Mouse (Mus musculus): ENCODE measurements around the gene Nes. TPM values are rescaled to one million over a fixed set of nuclear protein-coding genes. Genes with fewer than 3 reads are reported as not detected.
A peak's percentile ranks its signal among the peaks of the same experiment; 100 is the strongest.

The Nes gene
- polyA plus RNA-seq, 1 experiment from 2014 or later: 27.1 TPM

DNA sequence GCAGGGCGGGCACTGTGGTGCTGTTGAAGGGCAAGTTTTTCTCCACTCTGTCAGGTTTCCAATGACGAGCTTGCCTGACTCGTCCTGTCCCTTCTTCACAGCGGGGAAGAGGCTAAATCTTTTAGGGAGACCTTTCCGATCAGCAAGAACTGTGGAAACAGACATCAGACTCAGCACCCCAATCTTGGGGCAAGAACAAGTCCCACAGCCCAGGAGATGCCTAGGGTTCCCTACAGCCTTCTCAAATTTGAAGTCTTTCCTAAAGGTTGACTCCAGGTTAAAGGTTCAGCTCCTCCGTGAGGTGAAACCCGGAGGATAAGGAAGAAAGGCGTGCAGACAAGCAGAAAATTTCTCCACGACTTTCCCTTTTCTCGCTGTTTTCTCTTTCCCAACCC is 10.7 kb upstream of the Nes start:
- WGBS: 5% methylated on average over 10 of the region's 10 CpGs
- ATAC-seq (ENCODE audit: insufficient read depth): no peak
- H3K9me3 ChIP-seq (ENCODE audit: low read depth, low read length): no peaks in the 10 kb centered on the region
- peak overlapping the region; percentile 68 for H3K4me2 ChIP-seq
- no peak for DNase-seq
- H3K9ac ChIP-seq: peak overlapping the region; percentile 62
- peak overlapping the region; percentile 41 for H3K4me3 ChIP-seq (ENCODE audit: low read depth, low read length)
- no peak for TF ChIP-seq CTCF (IDR thresholded peaks at IDR 0.05; ENCODE audit: low read depth)
- no peaks in the 10 kb centered on the region for H3K36me3 ChIP-seq (ENCODE audit: insufficient read depth)
- peaks cover 7% of the 10 kb centered on the region for H3K4me1 ChIP-seq (ENCODE audit: insufficient read depth)
- no peaks in the 10 kb centered on the region for H3K27me3 ChIP-seq (ENCODE audit: insufficient read depth, low read length)
- H3K27ac ChIP-seq (ENCODE audit: low read depth): peak overlapping the region; percentile 92

DNA sequence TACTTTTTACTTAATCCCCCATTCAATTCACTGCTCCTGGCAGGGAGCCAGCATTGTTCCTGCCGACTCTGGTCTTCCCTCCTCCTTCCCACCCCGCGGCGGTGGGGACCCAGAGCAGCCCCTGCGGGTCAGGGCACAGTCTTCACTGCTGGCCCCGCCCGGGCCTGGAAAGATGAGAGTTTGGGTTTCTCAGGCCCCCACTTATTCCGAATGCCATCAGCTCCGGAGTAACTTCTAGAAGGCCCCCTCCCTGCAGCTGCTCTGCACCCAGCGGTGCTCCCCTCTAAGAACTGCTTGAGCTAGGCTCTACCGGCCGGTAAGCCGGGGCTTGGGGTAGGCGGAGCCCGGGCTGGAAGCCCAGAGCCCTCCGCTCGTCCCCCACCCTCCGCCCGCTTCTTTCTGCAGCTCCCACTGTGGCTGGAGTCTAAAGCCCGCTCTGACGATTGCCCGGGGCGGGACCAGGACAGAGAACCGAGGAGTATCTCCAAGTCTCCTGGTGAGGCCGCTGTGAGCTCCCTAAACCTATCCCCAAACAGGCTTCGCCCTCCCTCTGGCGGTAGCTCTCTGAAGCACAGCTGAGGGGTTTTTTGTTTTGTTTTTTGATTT is 10.2 kb upstream of the Nes start:
- Histone ChIP-seq H3K36me3 (ENCODE audit: insufficient read depth) (no peaks in the 10 kb centered on the region), H3K4me1 (ENCODE audit: insufficient read depth) (peaks cover 7% of the 10 kb centered on the region), H3K9me3 (ENCODE audit: low read depth, low read length) (no peaks in the 10 kb centered on the region), H3K4me3 (ENCODE audit: low read depth, low read length) (peak overlapping the region; percentile 41), H3K27ac (ENCODE audit: low read depth) (peak overlapping the region; percentile 92), H3K9ac (peak overlapping the region; percentile 62), H3K27me3 (ENCODE audit: insufficient read depth, low read length) (no peaks in the 10 kb centered on the region), H3K4me2 (peak overlapping the region; percentile 68)
- ATAC-seq (ENCODE audit: insufficient read depth) (peak; percentile 99), DNase-seq (peak; percentile 99)
- under 1% methylated on average over 27 of the region's 27 CpGs for WGBS
- peak; percentile 97 for TF ChIP-seq CTCF (IDR thresholded peaks at IDR 0.05; ENCODE audit: low read depth)

DNA sequence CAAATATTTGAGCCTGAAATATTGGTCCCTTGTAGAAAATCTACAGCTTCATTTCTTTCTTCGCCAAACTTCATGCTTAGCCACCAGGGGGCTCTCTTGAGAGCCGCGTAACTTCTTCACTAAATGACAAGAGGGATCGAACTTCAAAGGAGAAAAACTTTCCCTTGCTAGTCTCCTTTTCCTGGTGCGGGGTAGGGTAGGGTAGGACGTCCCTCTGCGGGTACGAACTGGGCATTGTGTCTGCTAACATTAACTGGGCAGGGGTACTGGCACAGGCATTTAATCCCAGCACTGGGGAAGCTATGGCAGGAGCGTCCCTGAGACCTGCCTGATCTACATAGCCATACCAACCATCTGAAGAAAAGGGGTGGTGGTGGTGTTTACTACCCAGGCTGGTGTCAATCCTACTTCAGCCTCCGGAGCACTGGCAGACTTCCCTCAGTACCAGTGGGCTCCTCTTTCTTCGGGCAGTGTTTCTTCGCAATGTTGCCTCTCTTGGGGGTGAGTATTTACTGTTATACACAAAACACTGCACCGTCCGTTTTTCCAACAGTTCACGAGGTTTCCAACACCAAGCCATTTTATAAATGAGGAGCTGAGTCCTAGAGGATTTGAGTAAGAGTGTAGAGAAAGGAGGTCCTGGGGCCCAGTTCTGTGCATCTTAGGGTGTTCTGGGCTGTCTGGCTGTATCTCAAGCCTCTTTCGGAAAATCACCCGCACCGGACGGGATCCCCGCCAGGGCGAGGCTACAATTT is 517 bp upstream of the Nes start:
- Histone ChIP-seq H3K27ac (ENCODE audit: low read depth) (peak overlapping the region; percentile 84), H3K27me3 (ENCODE audit: insufficient read depth, low read length) (no peaks in the 10 kb centered on the region), H3K36me3 (ENCODE audit: insufficient read depth) (peaks cover 7% of the 10 kb centered on the region; the same call in 1 of the 2 replicates), H3K4me3 (ENCODE audit: low read depth, low read length) (peak overlapping the region; percentile 66), H3K4me1 (ENCODE audit: insufficient read depth) (peaks cover 34% of the 10 kb centered on the region), H3K9ac (peak overlapping the region; percentile 73), H3K9me3 (ENCODE audit: low read depth, low read length) (no peaks in the 10 kb centered on the region), H3K4me2 (peak overlapping the region; percentile 96)
- peak; percentile 93 for DNase-seq
- peak; percentile 77 for TF ChIP-seq CTCF (IDR thresholded peaks at IDR 0.05; ENCODE audit: low read depth)
- WGBS: under 1% methylated on average over 21 of the region's 21 CpGs
- peak; percentile 15 for ATAC-seq (ENCODE audit: insufficient read depth)

DNA sequence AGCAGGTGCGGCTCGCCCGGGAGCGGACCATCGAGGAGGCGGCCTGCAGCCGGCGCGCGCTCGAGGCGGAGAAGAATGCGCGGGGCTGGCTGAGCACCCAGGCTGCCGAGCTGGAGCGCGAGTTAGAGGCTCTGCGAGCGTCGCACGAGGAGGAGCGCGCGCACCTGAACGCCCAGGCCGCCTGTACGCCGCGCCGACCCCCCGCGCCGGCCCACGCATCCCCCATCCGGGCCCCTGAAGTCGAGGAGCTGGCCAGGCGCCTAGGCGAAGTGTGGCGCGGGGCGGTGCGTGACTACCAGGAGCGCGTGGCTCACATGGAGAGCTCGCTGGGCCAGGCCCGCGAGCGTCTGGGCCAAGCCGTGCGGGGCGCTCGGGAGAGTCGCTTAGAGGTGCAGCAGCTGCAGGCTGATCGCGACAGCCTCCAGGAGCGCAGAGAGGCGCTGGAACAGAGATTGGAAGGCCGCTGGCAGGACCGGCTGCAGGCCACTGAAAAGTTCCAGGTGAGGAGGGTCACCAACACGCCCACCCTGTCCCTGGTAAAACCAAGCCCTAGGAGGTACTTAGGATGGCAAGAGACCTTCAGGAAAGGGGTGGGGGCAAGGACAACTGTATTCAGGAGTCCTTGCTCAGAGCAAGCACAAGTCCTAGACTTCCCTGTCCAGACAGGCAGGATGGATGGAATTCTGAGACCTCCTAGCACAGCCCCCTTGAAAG is 768 bp downstream of the Nes start:
- Histone ChIP-seq H3K4me3 (ENCODE audit: low read depth, low read length) (peak overlapping the region; percentile 66), H3K9ac (peak overlapping the region; percentile 73), H3K4me1 (ENCODE audit: insufficient read depth) (peaks cover 34% of the 10 kb centered on the region), H3K9me3 (ENCODE audit: low read depth, low read length) (no peaks in the 10 kb centered on the region), H3K4me2 (peak overlapping the region; percentile 96), H3K36me3 (ENCODE audit: insufficient read depth) (peaks cover 13% of the 10 kb centered on the region; the same call in 1 of the 2 replicates), H3K27me3 (ENCODE audit: insufficient read depth, low read length) (no peaks in the 10 kb centered on the region), H3K27ac (ENCODE audit: low read depth) (peak overlapping the region; percentile 84)
- peak; percentile 28 for ATAC-seq (ENCODE audit: insufficient read depth)
- TF ChIP-seq CTCF (IDR thresholded peaks at IDR 0.05; ENCODE audit: low read depth): no peak
- WGBS: under 1% methylated on average over 59 of the region's 60 CpGs
- peak; percentile 62 for DNase-seq

DNA sequence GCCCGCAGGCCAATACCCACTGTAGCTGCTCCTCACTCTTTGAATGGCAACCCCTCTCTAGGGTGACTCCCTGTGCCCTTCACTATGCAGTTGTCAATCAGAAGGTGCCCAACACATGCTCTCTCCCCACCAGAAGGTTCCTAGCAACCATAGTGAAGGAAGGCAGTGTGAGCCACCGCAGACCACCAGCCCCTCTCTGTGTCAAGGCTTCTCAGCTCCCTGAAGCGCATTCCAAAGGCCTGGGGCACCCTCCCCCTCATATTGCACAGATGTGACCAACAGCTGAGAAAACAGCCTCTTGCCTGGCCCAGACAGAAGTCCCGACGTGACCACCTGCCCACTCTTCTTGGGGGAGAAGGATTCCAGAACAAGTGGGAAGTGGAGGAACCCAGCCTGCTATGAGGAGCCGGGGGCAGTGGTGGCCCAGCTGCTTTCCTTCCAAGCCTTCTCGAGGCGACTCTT is 1.4 kb downstream of the Nes start:
- H3K4me1 ChIP-seq (ENCODE audit: insufficient read depth): peaks cover 34% of the 10 kb centered on the region
- no peak for TF ChIP-seq CTCF (IDR thresholded peaks at IDR 0.05; ENCODE audit: low read depth)
- H3K36me3 ChIP-seq (ENCODE audit: insufficient read depth): peaks cover 13% of the 10 kb centered on the region; the same call in 1 of the 2 replicates
- peak overlapping the region; percentile 96 for H3K4me2 ChIP-seq
- H3K9me3 ChIP-seq (ENCODE audit: low read depth, low read length): no peaks in the 10 kb centered on the region
- 9% methylated on average over 8 of the region's 8 CpGs for WGBS
- H3K4me3 ChIP-seq (ENCODE audit: low read depth, low read length): peak overlapping the region; percentile 66
- DNase-seq (no peak), ATAC-seq (ENCODE audit: insufficient read depth) (no peak)
- H3K27me3 ChIP-seq (ENCODE audit: insufficient read depth, low read length): no peaks in the 10 kb centered on the region
- H3K27ac ChIP-seq (ENCODE audit: low read depth): no peak overlapping the region
- peak overlapping the region; percentile 73 for H3K9ac ChIP-seq

DNA sequence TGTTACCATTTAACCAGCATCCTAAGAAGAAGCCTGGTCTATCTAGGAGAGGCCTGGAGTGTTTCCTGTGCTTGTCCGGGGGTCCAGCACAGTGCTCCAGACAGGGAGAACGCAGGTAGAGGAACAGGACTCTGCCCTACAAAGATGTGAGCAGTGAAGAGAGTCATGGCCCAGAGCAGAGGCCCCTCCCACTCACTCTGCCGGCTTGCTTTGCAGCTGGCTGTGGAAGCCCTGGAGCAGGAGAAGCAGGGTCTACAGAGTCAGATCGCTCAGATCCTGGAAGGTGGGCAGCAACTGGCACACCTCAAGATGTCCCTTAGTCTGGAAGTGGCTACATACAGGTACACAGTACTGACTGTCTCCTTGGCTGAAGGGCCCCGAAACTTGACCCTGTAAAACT is 1.9 kb downstream of the Nes start:
- Histone ChIP-seq H3K4me1 (ENCODE audit: insufficient read depth) (peaks cover 34% of the 10 kb centered on the region), H3K4me2 (peak overlapping the region; percentile 96), H3K36me3 (ENCODE audit: insufficient read depth) (peaks cover 13% of the 10 kb centered on the region; the same call in 1 of the 2 replicates), H3K27me3 (ENCODE audit: insufficient read depth, low read length) (no peaks in the 10 kb centered on the region), H3K27ac (ENCODE audit: low read depth) (no peak overlapping the region), H3K9ac (peak overlapping the region; percentile 73), H3K9me3 (ENCODE audit: low read depth, low read length) (no peaks in the 10 kb centered on the region), H3K4me3 (ENCODE audit: low read depth, low read length) (peak overlapping the region; percentile 66)
- TF ChIP-seq CTCF (IDR thresholded peaks at IDR 0.05; ENCODE audit: low read depth): no peak
- WGBS: 26% methylated on average over 5 of the region's 5 CpGs
- ATAC-seq (ENCODE audit: insufficient read depth): no peak
- DNase-seq: peak; percentile 52

Measured in lung, embryonic 14.5 days (tissue).